18 mouse cellular contexts compared by ENCODE assay signal in the genomic region with DNA sequence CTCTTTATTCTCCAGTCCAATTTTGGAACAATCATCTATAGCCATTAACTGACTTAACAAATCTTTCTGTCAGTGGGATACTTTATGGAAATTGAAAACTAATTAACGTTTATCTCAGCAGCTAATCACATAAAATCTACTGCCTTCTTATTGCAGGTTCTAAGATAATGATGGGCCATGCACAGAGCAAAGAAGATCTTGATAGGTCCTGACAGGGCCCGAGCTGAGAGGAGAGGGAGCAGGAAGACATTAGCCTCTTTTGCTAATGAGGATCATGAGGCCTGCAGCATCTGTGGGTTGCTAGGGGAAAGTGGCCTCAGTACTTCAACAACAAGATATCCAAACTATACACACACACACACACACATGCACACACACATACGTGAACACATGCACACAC.
"Had no signal": no experiment of that assay in that cellular context is flagged by ENCODE, and none has a peak within 500 bp of the region (broad histone marks: within the 10 kb centered on the region; RNA-seq: fewer than 3 reads in every experiment).

No protein-coding gene starts in this region.

- ATAC-seq: midbrain, embryonic 16.5 days had no signal

- H3K4me3 ChIP-seq: midbrain, embryonic 10.5 days; midbrain, embryonic 12.5 days; myocyte; neural tube, embryonic 13.5 days; neural tube, embryonic 15.5 days had no signal

- H3K9me3 ChIP-seq: neural tube, embryonic 13.5 days; neural tube, embryonic 15.5 days had no signal

- H3K36me3 ChIP-seq: midbrain, embryonic 10.5 days; midbrain, embryonic 12.5 days; neural tube, embryonic 13.5 days; neural tube, embryonic 15.5 days had no signal

- H3K27me3 ChIP-seq: midbrain, embryonic 12.5 days; neural tube, embryonic 13.5 days; neural tube, embryonic 15.5 days had no signal

- H3K27ac ChIP-seq: midbrain, embryonic 10.5 days; midbrain, embryonic 12.5 days; neural tube, embryonic 13.5 days; neural tube, embryonic 15.5 days had no signal

- DNase-seq: lung, adult 18-20 months; lung, embryonic 14.5 days; lung, postnatal 10 days; lung, postnatal 4 days; midbrain, embryonic 14.5 days; right cerebral cortex, adult 18-20 months; right cerebral cortex, postnatal 25 days; right cerebral cortex, postnatal 4 days; spleen, adult 18-20 months; thymus, adult 18-20 months; thymus, postnatal 25 days; thymus, postnatal 4 days had no signal

- H3K4me1 ChIP-seq: midbrain, embryonic 12.5 days; neural tube, embryonic 13.5 days; neural tube, embryonic 15.5 days had no signal

- H3K9ac ChIP-seq: lung, embryonic 14.5 days; midbrain, embryonic 12.5 days; neural tube, embryonic 13.5 days; neural tube, embryonic 15.5 days had no signal

- H3K4me2 ChIP-seq: lung, embryonic 14.5 days; midbrain, embryonic 12.5 days; neural tube, embryonic 13.5 days; neural tube, embryonic 15.5 days had no signal
